Mouse (Mus musculus) C2C12 (cell line): ENCODE measurements around the gene Pex12.
"Not testable (repeated sequence)": the region's sequence is repeated elsewhere in the genome, so short reads cannot be mapped to it uniquely, and the experiment has no call there.

Source experiments
- CTCF ChIP-seq: IDR thresholded peaks from one replicate; pipeline ENCODE4 v1.5.1; 2011; ENCODE audit not compliant: control insufficient read depth, insufficient read depth, insufficient read length
- USF1 ChIP-seq: IDR thresholded peaks from one replicate; pipeline ENCODE4 v1.6.1; 2011; ENCODE audit warnings: low read depth, mild to moderate bottlenecking, control low read depth, moderate library complexity

- TF ChIP-seq CTCF, USF1: not testable (repeated sequence)
Measured at GRCm38 (mm10) chr11:83326692-83327091, 24.3 kb upstream of the Pex12 start.
